Mouse (Mus musculus) bone marrow, adult 2 months (tissue): ENCODE measurements around the gene Crtc2.

Experiments used
- CTCF ChIP-seq: fragments of 200-500 bp; IDR thresholded peaks from 2 replicates; pipeline ENCODE4 v1.5.1; 2011; ENCODE audit warnings: low read length, control low read depth; ENCODE audit not compliant: control insufficient read depth, insufficient read depth
- POLR2A ChIP-seq: fragments of 200-500 bp; IDR thresholded peaks from 2 replicates; pipeline ENCODE4 v1.6.1; 2011; ENCODE audit warnings: low read depth, mild to moderate bottlenecking, control low read depth, low read length, borderline replicate concordance; ENCODE audit not compliant: control insufficient read depth

DNA sequence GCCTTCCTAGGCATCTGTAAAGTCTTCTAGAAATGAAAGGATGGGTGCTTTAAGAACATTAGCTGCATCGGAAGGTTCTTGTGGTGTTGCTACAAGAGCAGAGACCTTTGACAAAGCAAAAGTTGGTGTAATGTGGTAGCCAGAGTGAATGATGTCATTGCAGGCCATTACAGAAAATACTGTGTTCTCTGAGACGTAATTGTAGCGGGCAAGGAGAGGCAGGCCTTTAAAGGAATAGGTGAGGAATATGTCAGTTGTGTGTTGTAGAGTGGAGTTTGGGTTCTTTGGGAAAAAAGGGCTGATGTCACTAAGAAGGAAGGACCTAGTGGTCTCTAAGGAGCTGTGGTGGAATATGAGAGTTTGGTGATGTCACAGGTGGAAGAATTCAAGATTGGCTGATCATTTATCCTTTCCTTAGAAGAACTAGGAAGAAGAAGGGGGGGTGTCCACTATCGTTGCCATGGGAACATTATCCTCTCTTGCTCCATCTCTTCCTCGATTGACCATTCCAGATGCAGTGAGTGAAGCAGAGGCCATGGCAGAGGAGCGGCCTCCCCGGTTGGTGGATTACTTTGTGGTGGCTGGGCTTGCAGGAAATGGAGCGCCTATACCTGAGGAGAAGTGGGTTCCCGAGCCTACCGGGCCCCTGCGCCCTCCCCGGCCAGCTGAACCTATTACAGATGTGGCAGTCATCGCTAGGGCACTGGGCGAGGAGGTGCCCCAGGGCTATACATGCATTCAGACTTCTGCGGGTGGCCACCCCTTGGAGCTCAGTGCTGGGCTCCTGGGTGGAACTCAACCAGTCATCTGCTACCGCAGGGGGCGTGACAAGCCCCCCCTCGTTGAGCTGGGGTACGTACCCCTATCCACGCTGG, 13.2 kb downstream of the Crtc2 start:
- TF ChIP-seq CTCF = no peak
- TF ChIP-seq POLR2A = no peak
